Mouse (Mus musculus): ENCODE data around the gene Susd2. TPM values are rescaled to one million over a fixed set of nuclear protein-coding genes. Genes with fewer than 3 reads are reported as not detected.

The Susd2 gene
- polyA plus RNA-seq, 1 experiment from 2014 or later, result 2.5 TPM

GRCm38 (mm10) chr10:75649001-75649400 is 5.2 kb upstream of the Susd2 start:
- Histone ChIP-seq H3K4me1 (ENCODE audit: control insufficient read depth, insufficient read depth, low read length) (peaks cover 2% of the 10 kb centered on the region; the same call in 1 of the 2 replicates), H3K36me3 (ENCODE audit: control insufficient read depth, insufficient read depth, low read length) (peaks cover 80% of the 10 kb centered on the region), H3K27ac (replicated peaks; ENCODE audit: low read depth, low read length) (no peak overlapping the region), H3K4me3 (replicated peaks; ENCODE audit: low read depth, low read length) (no peak overlapping the region), H3K4me2 (ENCODE audit: low read length) (no peak overlapping the region), H3K27me3 (ENCODE audit: control insufficient read depth, insufficient read depth, low read length) (no peaks in the 10 kb centered on the region), H3K9me3 (ENCODE audit: control insufficient read depth, low read length) (no peaks in the 10 kb centered on the region), H3K9ac (replicated peaks; ENCODE audit: low read length) (no peak overlapping the region)
- 93% methylated on average over 7 of the region's 7 CpGs for WGBS
- DNase-seq (no peak), ATAC-seq (ENCODE audit: low FRiP score, low TSS enrichment) (no peak)

- no peak overlapping the region for H3K9ac ChIP-seq (replicated peaks; ENCODE audit: low read length)
- ATAC-seq (ENCODE audit: low FRiP score, low TSS enrichment) (no peak), DNase-seq (no peak)
- no peak overlapping the region for H3K4me3 ChIP-seq (replicated peaks; ENCODE audit: low read depth, low read length)
- no peaks in the 10 kb centered on the region for H3K27me3 ChIP-seq (ENCODE audit: control insufficient read depth, insufficient read depth, low read length)
- 93% methylated on average over 6 of the region's 6 CpGs for WGBS
- H3K4me2 ChIP-seq (ENCODE audit: low read length), result no peak overlapping the region
- peaks cover 71% of the 10 kb centered on the region for H3K36me3 ChIP-seq (ENCODE audit: control insufficient read depth, insufficient read depth, low read length)
- H3K4me1 ChIP-seq (ENCODE audit: control insufficient read depth, insufficient read depth, low read length), result peaks cover 11% of the 10 kb centered on the region; the same call in 1 of the 2 replicates
- H3K27ac ChIP-seq (replicated peaks; ENCODE audit: low read depth, low read length), result no peak overlapping the region
- no peaks in the 10 kb centered on the region for H3K9me3 ChIP-seq (ENCODE audit: control insufficient read depth, low read length)
Measured at GRCm38 (mm10) chr10:75648091-75648490, 4.3 kb upstream of the Susd2 start.

DNA sequence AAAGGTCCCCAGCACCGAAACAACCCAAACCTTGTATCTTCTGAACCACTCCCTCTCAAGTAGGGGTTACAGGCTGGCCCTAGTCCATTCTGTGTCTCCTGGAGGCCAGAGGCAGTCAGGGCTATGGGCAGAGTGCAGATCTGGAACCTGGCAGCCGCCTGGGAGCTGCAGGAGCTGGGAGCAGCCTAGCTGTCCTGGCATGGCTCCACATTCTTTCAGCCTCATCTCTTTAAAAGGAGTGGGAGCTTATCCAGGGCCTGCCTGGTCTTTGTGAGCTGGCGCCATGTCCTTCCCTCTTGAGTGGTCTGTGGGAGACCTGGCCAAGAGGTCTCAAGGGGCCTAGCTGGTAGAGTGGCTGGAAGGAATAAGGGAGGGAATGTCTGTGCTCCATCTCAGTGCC is 3.6 kb upstream of the Susd2 start:
- no peak overlapping the region for H3K9ac ChIP-seq (replicated peaks; ENCODE audit: low read length)
- no peaks in the 10 kb centered on the region for H3K27me3 ChIP-seq (ENCODE audit: control insufficient read depth, insufficient read depth, low read length)
- peak; percentile 47 for DNase-seq
- 92% methylated on average over 3 of the region's 3 CpGs for WGBS
- no peak overlapping the region for H3K27ac ChIP-seq (replicated peaks; ENCODE audit: low read depth, low read length)
- H3K9me3 ChIP-seq (ENCODE audit: control insufficient read depth, low read length), result no peaks in the 10 kb centered on the region
- no peak for ATAC-seq (ENCODE audit: low FRiP score, low TSS enrichment)
- no peak overlapping the region for H3K4me2 ChIP-seq (ENCODE audit: low read length)
- H3K4me1 ChIP-seq (ENCODE audit: control insufficient read depth, insufficient read depth, low read length), result peaks cover 11% of the 10 kb centered on the region; the same call in 1 of the 2 replicates
- H3K36me3 ChIP-seq (ENCODE audit: control insufficient read depth, insufficient read depth, low read length), result peaks cover 64% of the 10 kb centered on the region
- H3K4me3 ChIP-seq (replicated peaks; ENCODE audit: low read depth, low read length), result no peak overlapping the region

DNA sequence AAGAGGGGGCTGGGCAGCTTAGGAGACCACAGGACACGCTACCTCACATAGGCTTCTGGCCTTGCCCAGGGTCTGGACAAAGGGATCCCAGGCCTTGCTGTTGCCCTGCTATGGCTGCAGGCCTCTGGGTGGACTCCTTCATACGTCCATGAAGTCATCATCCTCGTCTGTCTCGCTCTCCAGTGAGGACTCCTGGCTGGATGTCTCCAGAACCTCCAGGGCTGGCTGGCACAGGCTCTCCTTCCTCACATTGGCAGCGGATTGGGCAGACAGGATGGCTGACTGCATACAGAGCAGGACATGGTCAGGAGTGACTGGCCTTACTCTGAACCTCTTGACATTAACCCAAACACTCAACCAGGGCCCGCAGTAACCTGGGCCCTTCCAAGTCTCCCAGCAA is 2.6 kb upstream of the Susd2 start:
- Histone ChIP-seq H3K4me3 (replicated peaks; ENCODE audit: low read depth, low read length) (no peak overlapping the region), H3K27me3 (ENCODE audit: control insufficient read depth, insufficient read depth, low read length) (no peaks in the 10 kb centered on the region), H3K4me1 (ENCODE audit: control insufficient read depth, insufficient read depth, low read length) (peaks cover 11% of the 10 kb centered on the region; the same call in 1 of the 2 replicates), H3K4me2 (ENCODE audit: low read length) (no peak overlapping the region), H3K27ac (replicated peaks; ENCODE audit: low read depth, low read length) (no peak overlapping the region), H3K36me3 (ENCODE audit: control insufficient read depth, insufficient read depth, low read length) (peaks cover 54% of the 10 kb centered on the region), H3K9ac (replicated peaks; ENCODE audit: low read length) (no peak overlapping the region), H3K9me3 (ENCODE audit: control insufficient read depth, low read length) (no peaks in the 10 kb centered on the region)
- 93% methylated on average over 6 of the region's 6 CpGs for WGBS
- ATAC-seq (ENCODE audit: low FRiP score, low TSS enrichment), result no peak
- no peak for DNase-seq

GRCm38 (mm10) chr10:75645616-75646015 is 1.8 kb upstream of the Susd2 start:
- no peak overlapping the region for H3K9ac ChIP-seq (replicated peaks; ENCODE audit: low read length)
- H3K27me3 ChIP-seq (ENCODE audit: control insufficient read depth, insufficient read depth, low read length), result no peaks in the 10 kb centered on the region
- H3K36me3 ChIP-seq (ENCODE audit: control insufficient read depth, insufficient read depth, low read length), result peaks cover 46% of the 10 kb centered on the region
- 96% methylated on average over 8 of the region's 8 CpGs for WGBS
- no peak overlapping the region for H3K4me3 ChIP-seq (replicated peaks; ENCODE audit: low read depth, low read length)
- H3K4me2 ChIP-seq (ENCODE audit: low read length), result no peak overlapping the region
- peaks cover 11% of the 10 kb centered on the region; the same call in 1 of the 2 replicates for H3K4me1 ChIP-seq (ENCODE audit: control insufficient read depth, insufficient read depth, low read length)
- H3K27ac ChIP-seq (replicated peaks; ENCODE audit: low read depth, low read length), result no peak overlapping the region
- DNase-seq, result no peak
- ATAC-seq (ENCODE audit: low FRiP score, low TSS enrichment), result no peak
- H3K9me3 ChIP-seq (ENCODE audit: control insufficient read depth, low read length), result no peaks in the 10 kb centered on the region

GRCm38 (mm10) chr10:75642891-75643290 is 917 bp downstream of the Susd2 start:
- 93% methylated on average over 2 of the region's 2 CpGs for WGBS

DNA sequence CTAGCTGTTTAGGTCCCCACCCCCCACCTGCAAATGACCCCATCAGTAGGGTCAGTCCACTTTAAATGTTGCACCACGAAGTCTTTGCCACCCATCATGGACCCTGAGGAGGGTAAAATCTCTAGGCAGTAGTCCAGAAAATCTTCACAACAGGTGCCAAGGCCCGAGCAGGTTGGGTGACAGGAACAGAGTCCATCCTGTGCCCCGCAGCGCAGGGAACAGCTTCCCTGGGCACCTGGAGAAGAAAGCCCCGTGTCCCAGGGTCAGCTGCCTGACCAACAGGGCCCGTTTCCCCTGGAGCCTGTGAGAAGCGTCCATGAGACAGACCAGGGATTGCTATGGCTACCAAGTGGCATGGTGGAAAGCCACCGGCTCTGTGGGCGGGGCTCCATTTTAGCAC is 1.4 kb downstream of the Susd2 start:
- no peak overlapping the region for H3K9ac ChIP-seq (replicated peaks; ENCODE audit: low read length)
- DNase-seq (no peak), ATAC-seq (ENCODE audit: low FRiP score, low TSS enrichment) (no peak)
- no peak overlapping the region for H3K4me3 ChIP-seq (replicated peaks; ENCODE audit: low read depth, low read length)
- WGBS, result 81% methylated on average over 9 of the region's 9 CpGs
- no peak overlapping the region for H3K4me2 ChIP-seq (ENCODE audit: low read length)
- peaks cover 11% of the 10 kb centered on the region; the same call in 1 of the 2 replicates for H3K4me1 ChIP-seq (ENCODE audit: control insufficient read depth, insufficient read depth, low read length)
- H3K27me3 ChIP-seq (ENCODE audit: control insufficient read depth, insufficient read depth, low read length), result no peaks in the 10 kb centered on the region
- H3K9me3 ChIP-seq (ENCODE audit: control insufficient read depth, low read length), result no peaks in the 10 kb centered on the region
- H3K27ac ChIP-seq (replicated peaks; ENCODE audit: low read depth, low read length), result no peak overlapping the region
- H3K36me3 ChIP-seq (ENCODE audit: control insufficient read depth, insufficient read depth, low read length), result peaks cover 16% of the 10 kb centered on the region

More at GRCm38 (mm10) chr10:75642891-75643290, 917 bp downstream of the Susd2 start:
- H3K27ac ChIP-seq (replicated peaks; ENCODE audit: low read depth, low read length), result no peak overlapping the region
- H3K4me2 ChIP-seq (ENCODE audit: low read length), result no peak overlapping the region; the same call in 1 of the 2 replicates
- no peak overlapping the region for H3K4me3 ChIP-seq (replicated peaks; ENCODE audit: low read depth, low read length)
- no peaks in the 10 kb centered on the region for H3K9me3 ChIP-seq (ENCODE audit: control insufficient read depth, low read length)
- H3K36me3 ChIP-seq (ENCODE audit: control insufficient read depth, insufficient read depth, low read length), result peaks cover 20% of the 10 kb centered on the region
- no peaks in the 10 kb centered on the region for H3K27me3 ChIP-seq (ENCODE audit: control insufficient read depth, insufficient read depth, low read length)
- H3K4me1 ChIP-seq (ENCODE audit: control insufficient read depth, insufficient read depth, low read length), result peaks cover 11% of the 10 kb centered on the region; the same call in 1 of the 2 replicates
- DNase-seq (no peak), ATAC-seq (ENCODE audit: low FRiP score, low TSS enrichment) (no peak)
- H3K9ac ChIP-seq (replicated peaks; ENCODE audit: low read length), result peak overlapping the region; percentile 14; the same call in 1 of the 2 replicates

DNA sequence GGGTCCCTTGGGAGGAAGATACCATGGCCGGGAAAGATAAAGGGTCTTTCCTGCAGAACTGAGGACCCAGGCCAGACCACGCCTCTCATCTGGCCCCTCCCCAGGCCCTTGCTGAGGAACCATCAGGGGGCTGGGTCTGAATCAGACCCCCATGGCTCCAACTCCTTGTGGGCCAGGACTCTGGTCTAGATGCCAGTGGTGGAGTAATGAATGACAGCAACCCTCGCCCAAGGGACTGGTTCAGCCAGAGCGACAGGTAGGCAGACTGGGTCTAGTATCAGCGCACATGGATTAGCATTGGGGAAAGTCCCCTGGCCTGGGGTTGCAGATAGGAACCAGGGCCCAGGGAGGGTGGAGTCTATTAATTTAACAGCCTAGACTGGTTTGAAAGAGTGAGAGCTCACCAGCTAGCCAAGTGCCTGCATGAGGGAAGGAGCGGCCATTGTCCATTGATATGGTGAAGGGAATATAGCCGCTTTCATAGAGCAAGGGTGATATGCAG is 2.0 kb downstream of the Susd2 start:
- no peaks in the 10 kb centered on the region for H3K27me3 ChIP-seq (ENCODE audit: control insufficient read depth, insufficient read depth, low read length)
- H3K9me3 ChIP-seq (ENCODE audit: control insufficient read depth, low read length), result no peaks in the 10 kb centered on the region
- H3K27ac ChIP-seq (replicated peaks; ENCODE audit: low read depth, low read length), result no peak overlapping the region
- no peak for ATAC-seq (ENCODE audit: low FRiP score, low TSS enrichment)
- no peak overlapping the region for H3K9ac ChIP-seq (replicated peaks; ENCODE audit: low read length)
- peaks cover 11% of the 10 kb centered on the region for H3K36me3 ChIP-seq (ENCODE audit: control insufficient read depth, insufficient read depth, low read length)
- no peak for DNase-seq
- 94% methylated on average over 7 of the region's 7 CpGs for WGBS
- no peak overlapping the region for H3K4me3 ChIP-seq (replicated peaks; ENCODE audit: low read depth, low read length)
- peaks cover 11% of the 10 kb centered on the region; the same call in 1 of the 2 replicates for H3K4me1 ChIP-seq (ENCODE audit: control insufficient read depth, insufficient read depth, low read length)
- no peak overlapping the region for H3K4me2 ChIP-seq (ENCODE audit: low read length)

GRCm38 (mm10) chr10:75637711-75638110 is 6.1 kb downstream of the Susd2 start:
- Histone ChIP-seq H3K9ac (replicated peaks; ENCODE audit: low read length) (no peak overlapping the region), H3K27me3 (ENCODE audit: control insufficient read depth, insufficient read depth, low read length) (no peaks in the 10 kb centered on the region), H3K4me2 (ENCODE audit: low read length) (no peak overlapping the region), H3K9me3 (ENCODE audit: control insufficient read depth, low read length) (no peaks in the 10 kb centered on the region), H3K27ac (replicated peaks; ENCODE audit: low read depth, low read length) (no peak overlapping the region), H3K4me3 (replicated peaks; ENCODE audit: low read depth, low read length) (no peak overlapping the region), H3K36me3 (ENCODE audit: control insufficient read depth, insufficient read depth, low read length) (no peaks in the 10 kb centered on the region), H3K4me1 (ENCODE audit: control insufficient read depth, insufficient read depth, low read length) (no peaks in the 10 kb centered on the region)
- 84% methylated on average over 11 of the region's 11 CpGs for WGBS
- no peak for ATAC-seq (ENCODE audit: low FRiP score, low TSS enrichment)
- DNase-seq, result no peak
